Mouse (Mus musculus) testis, adult 2 months (tissue): ENCODE measurements around the gene Pkd1l2.

Source experiments
- CTCF ChIP-seq: fragments of 200-500 bp; IDR thresholded peaks from 2 replicates; pipeline ENCODE4 v1.5.1; 2012; ENCODE audit warnings: low read depth, mild to moderate bottlenecking, inconsistent platforms, low read length, moderate library complexity; ENCODE audit not compliant: control insufficient read depth, insufficient read depth, insufficient replicate concordance
- POLR2A ChIP-seq: fragments of 200-500 bp; IDR thresholded peaks from 2 replicates; pipeline ENCODE4 v1.6.1; 2012; ENCODE audit warnings: low read depth, mild to moderate bottlenecking, inconsistent platforms, low read length, moderate library complexity; ENCODE audit not compliant: control insufficient read depth

GRCm38 (mm10) chr8:116946851-116947250 lies 135.4 kb downstream of the Pkd1l2 start:
- TF ChIP-seq CTCF: no peak
- no peak for TF ChIP-seq POLR2A
